ENCODE assay signal across 9 mouse cellular contexts in the genomic region with DNA sequence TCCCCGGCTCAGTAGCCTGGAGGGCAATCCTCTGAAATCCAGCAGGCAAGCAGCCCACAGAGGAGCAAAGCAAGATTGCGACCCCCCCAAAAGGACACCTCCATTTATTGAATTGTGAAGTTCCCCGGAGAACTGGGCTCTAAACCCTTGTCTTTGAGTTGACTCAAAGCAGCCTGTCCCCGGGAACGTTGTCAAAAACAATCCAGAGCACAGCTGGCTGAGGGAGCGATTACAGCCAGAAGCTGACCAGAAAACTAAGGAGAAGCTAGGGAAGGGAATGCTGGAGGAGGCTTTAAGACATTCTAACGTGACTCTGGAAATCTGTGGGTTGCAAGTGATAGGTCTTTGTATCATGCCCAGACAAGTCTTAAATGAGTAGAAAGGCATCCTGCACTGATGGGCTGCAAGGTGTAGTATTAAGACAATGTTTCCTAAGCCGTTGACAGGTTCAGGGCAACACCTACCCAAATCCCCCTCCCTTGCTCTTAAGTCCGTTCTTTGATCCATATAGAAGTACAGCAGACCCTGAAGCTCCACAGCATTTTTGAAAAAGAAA. TPM values are rescaled to one million over a fixed set of nuclear protein-coding genes. Genes with fewer than 3 reads are reported as not detected.
DNase-seq lines count a peak whose midpoint lies in the region; ATAC-seq and TF ChIP-seq lines count a peak whose summit lies in the region.
"Had no signal": no experiment of that assay in that cellular context is flagged by ENCODE, and none has a peak within 500 bp of the region (broad histone marks: within the 10 kb centered on the region; RNA-seq: fewer than 3 reads in every experiment).

No protein-coding gene starts in this region.

- DNase-seq in spleen, adult 2 months (ENCODE audit: low read depth in 1 of 2, low spot score in 2 of 2): no peak
- DNase-seq in spleen, adult 12 weeks (ENCODE audit: low spot score): no peak
- DNase-seq in heart, adult 8-10 months (ENCODE audit: low spot score): peak; percentile 68
- DNase-seq in kidney, postnatal 0 days (ENCODE audit: low spot score): peak; percentile 84
- DNase-seq in stomach, postnatal 0 days (ENCODE audit: low spot score): peak; percentile 31
- no peak for DNase-seq in spleen, postnatal 14 days (ENCODE audit: low spot score in 2 of 2)
- DNase-seq in c-Kit-positive CD71-positive TER-119-positive erythroid progenitor cells, embryonic 14.5 days (ENCODE audit: low spot score): no peak
- DNase-seq: right cerebral cortex, postnatal 4 days had no signal

- no peaks in the 10 kb centered on the region for H3K36me3 ChIP-seq in spleen, adult 2 months (ENCODE audit: control insufficient read depth, insufficient read depth, low read length)
- H3K36me3 ChIP-seq in kidney, postnatal 0 days (ENCODE audit: insufficient read depth, low read length): no peaks in the 10 kb centered on the region
- H3K36me3 ChIP-seq in stomach, postnatal 0 days (ENCODE audit: control insufficient read depth, insufficient read depth, low read length): no peaks in the 10 kb centered on the region

- H3K9me3 ChIP-seq in kidney, postnatal 0 days (replicated peaks; ENCODE audit: low read length): no peaks in the 10 kb centered on the region
- H3K9me3 ChIP-seq in stomach, postnatal 0 days (ENCODE audit: control insufficient read depth, low read length): no peaks in the 10 kb centered on the region

- ATAC-seq in kidney, postnatal 0 days (replicated peaks; ENCODE audit: low FRiP score, low read depth): no peak
- ATAC-seq in stomach, postnatal 0 days (ENCODE audit: low FRiP score, low TSS enrichment): no peak; the same call in 1 of the 2 replicates

- H3K27ac ChIP-seq in spleen, adult 2 months (ENCODE audit: insufficient read depth, low read length): peak overlapping the region; percentile 53; the same call in 1 of the 2 replicates
- peak overlapping the region; percentile 75 for H3K27ac ChIP-seq in kidney, postnatal 0 days
- H3K27ac ChIP-seq in stomach, postnatal 0 days (replicated peaks): peak overlapping the region; percentile 74

- H3K4me3 ChIP-seq in spleen, adult 2 months (ENCODE audit: extremely low read depth, insufficient read depth, insufficient read length): no peak overlapping the region
- no peak overlapping the region for H3K4me3 ChIP-seq in kidney, postnatal 0 days (replicated peaks; ENCODE audit: low read depth, low read length)
- no peak overlapping the region for H3K4me3 ChIP-seq in stomach, postnatal 0 days (ENCODE audit: low read depth, low read length)

- no peak for TF ChIP-seq EP300 in stomach, postnatal 0 days (optimal IDR thresholded peaks at IDR 0.05)

- H3K27me3 ChIP-seq in spleen, adult 2 months (ENCODE audit: control insufficient read depth, insufficient read depth, low read length): no peaks in the 10 kb centered on the region
- H3K27me3 ChIP-seq in kidney, postnatal 0 days (ENCODE audit: insufficient read depth, low read length): no peaks in the 10 kb centered on the region
- no peaks in the 10 kb centered on the region for H3K27me3 ChIP-seq in stomach, postnatal 0 days (ENCODE audit: control insufficient read depth, insufficient read depth, low read length)

- 0 out of 2 replicates have a peak overlapping the region, but pooled peaks have one; percentile 24 for H3K4me2 ChIP-seq in kidney, postnatal 0 days (ENCODE audit: low read length)
- H3K4me2 ChIP-seq in stomach, postnatal 0 days (replicated peaks; ENCODE audit: low read depth): 0 out of 2 replicates have a peak overlapping the region, but pooled peaks have one; percentile 20

- 69% methylated on average over 9 of the region's 9 CpGs for WGBS in spleen, adult 2 months
- 36% methylated on average over 9 of the region's 9 CpGs for WGBS in kidney, postnatal 0 days
- WGBS in stomach, postnatal 0 days: 26% methylated on average over 9 of the region's 9 CpGs

- no peak for TF ChIP-seq CTCF in spleen, adult 2 months (IDR thresholded peaks at IDR 0.05; ENCODE audit: extremely low read depth, insufficient read depth, insufficient read length, insufficient replicate concordance)
- no peak for TF ChIP-seq CTCF in kidney, postnatal 0 days (IDR thresholded peaks at IDR 0.05; ENCODE audit: low read depth)
- TF ChIP-seq CTCF in stomach, postnatal 0 days (IDR thresholded peaks at IDR 0.05; ENCODE audit: low read depth): no peak

- H3K9ac ChIP-seq in kidney, postnatal 0 days (ENCODE audit: low read depth, low read length): no peak overlapping the region
- H3K9ac ChIP-seq in stomach, postnatal 0 days (ENCODE audit: low read length): 0 out of 2 replicates have a peak overlapping the region, but pooled peaks have one; percentile 45

- no peaks in the 10 kb centered on the region for H3K4me1 ChIP-seq in spleen, adult 2 months (ENCODE audit: control insufficient read depth, insufficient read depth, insufficient read length)
- H3K4me1 ChIP-seq in kidney, postnatal 0 days (replicated peaks; ENCODE audit: insufficient read depth, low read length): peaks cover 15% of the 10 kb centered on the region
- peaks cover 9% of the 10 kb centered on the region for H3K4me1 ChIP-seq in stomach, postnatal 0 days (replicated peaks; ENCODE audit: control insufficient read depth, insufficient read depth)

- no peak for TF ChIP-seq POLR2A in spleen, adult 2 months (IDR thresholded peaks at IDR 0.05; ENCODE audit: low read depth, low read length)

RNA-seq across cellular contexts. Expression of a gene that starts 17.6 kb away (rescaled TPM):
- polyA plus RNA-seq in spleen, adult 2 months (2012; rRNA removed): not detected in 2 replicates
- under 1 TPM; 0.05 to 0.22 (median 0.12) TPM for total RNA-seq in heart, adult 8-10 months (2022)
- 1.8 and 2.2 TPM in 2 replicates for polyA plus RNA-seq in kidney, postnatal 0 days (2015; fragmentation: Nextera tagmentation; extraction: Ambion mirVana)
- 1.7 and 2.1 TPM in 2 replicates for polyA plus RNA-seq in stomach, postnatal 0 days (2015; fragmentation: Nextera tagmentation; extraction: Ambion mirVana)
- total RNA-seq: granulocyte monocyte progenitor cell, adult 5-6 weeks had no signal

Comparison
In these comparisons a context has a peak if more than half of its experiments do, and no peak if none do; other contexts are left out.
1. DNase-seq: peak in heart, adult 8-10 months (single experiment), kidney, postnatal 0 days (single experiment) and stomach, postnatal 0 days (single experiment); none in spleen, adult 2 months (0 of 2), spleen, adult 12 weeks (single experiment), spleen, postnatal 14 days (0 of 2) and c-Kit-positive CD71-positive TER-119-positive erythroid progenitor cells, embryonic 14.5 days (single experiment).
2. Peak in every context shown above with its lines, with median percentiles within 50 percentile points of each other: H3K27ac ChIP-seq.